Mouse (Mus musculus) 416B (cell line): ENCODE data around the gene Prrg2.

Source experiments
- DNase-seq: peaks from one replicate; pipeline ENCODE4 v3.0.0; 2011; ENCODE audit warnings: low read depth

The Prrg2 gene

GRCm38 (mm10) chr7:45035631-45036030 lies 26.8 kb downstream of the Prrg2 start:
- DNase-seq, result peak; percentile 42

DNA sequence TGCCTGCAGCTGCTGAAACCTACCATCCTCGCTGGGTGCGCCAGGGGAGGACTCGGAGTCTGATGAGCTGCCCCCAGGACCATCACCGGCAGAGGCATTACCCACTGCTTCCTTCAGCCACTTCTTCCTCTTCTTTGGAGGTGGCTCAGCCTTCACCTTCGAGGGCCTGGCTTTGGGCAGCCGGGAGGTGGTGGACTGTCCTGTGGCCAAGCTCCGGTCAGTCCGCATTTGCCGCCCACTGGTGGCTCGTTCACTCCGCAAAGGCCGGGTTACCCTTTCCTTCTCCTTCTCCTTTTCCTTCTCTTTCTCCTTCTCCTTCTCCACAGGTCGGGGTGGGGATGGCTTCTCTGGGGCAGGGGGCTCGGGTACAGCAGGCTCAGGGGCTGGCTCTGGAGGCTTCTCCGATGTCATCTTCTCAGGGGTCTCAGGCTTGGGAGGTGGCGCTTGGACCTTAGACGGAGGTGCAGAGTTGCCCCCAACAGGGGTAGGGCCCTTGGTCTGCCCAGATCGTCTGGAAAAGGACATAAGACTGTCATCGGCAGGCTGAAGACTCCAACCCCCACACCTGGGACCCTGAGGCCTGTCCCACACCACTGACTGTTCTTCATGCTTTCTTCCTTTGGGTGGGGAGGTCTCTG lies 28.6 kb downstream of the Prrg2 start:
- no peak for DNase-seq

DNA sequence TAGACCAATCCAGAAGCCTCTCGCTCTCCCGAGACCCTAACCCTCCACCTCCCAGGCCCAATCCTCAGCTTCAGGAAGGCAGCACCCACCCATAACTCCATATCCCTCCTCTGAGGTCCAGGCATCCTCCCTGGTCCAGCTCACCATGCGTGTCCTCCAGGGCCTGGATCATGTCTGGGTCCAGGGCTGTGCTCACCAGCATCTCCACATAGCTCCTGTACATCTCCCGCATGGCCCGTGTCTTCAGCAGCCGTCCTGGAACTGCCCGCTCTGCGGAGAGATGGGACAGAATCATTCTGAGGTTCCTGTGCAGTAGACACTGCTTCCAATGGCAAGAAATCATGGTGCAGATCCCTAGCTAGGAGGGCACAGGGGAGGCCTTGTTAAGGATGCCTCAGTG lies 31.6 kb downstream of the Prrg2 start:
- no peak for DNase-seq

GRCm38 (mm10) chr7:45029995-45030394 lies 32.5 kb downstream of the Prrg2 start:
- DNase-seq, result no peak

DNA sequence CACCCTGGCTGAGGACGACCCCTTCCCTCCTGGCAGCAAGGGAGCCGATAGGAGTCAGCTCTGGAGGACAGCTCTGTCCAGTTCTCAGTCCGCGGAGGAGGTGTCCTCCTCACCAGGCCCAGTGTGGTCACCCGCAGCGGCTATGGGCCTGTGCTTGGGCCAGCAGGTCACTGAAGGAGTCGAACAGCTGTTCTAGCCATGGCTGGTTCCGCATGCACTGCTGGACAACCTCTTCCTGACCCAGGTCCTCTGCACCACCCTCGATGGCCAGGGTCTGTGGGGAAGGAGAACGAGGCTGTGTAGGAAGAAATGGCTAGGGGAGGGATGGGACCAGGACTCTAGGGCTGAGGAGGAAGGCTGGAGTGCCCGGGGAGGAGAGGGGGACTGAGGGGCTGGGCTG lies 34.1 kb downstream of the Prrg2 start:
- DNase-seq, result no peak

DNA sequence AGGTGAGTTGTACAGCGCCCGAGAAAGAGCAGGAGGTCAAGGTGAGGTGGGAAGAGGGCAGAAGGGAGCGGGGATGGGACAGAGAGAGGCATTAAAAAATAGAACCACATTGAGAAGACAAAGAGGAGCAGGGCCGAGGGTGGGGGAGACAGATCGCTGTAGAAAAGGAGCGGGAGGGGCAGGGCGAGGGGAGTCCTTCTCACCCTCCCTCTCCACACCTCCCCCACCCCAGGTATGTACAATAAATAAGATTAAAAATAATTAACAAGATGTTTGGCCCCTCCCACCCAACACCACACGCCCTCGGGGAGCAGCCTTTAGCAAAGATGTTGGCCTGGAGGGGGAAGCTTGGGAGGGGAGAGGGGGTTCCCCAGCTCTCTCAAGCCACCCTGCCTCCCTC lies 34.7 kb downstream of the Prrg2 start:
- no peak for DNase-seq

- no peak for DNase-seq
Observed at GRCm38 (mm10) chr7:45026256-45026655, 36.2 kb downstream of the Prrg2 start.

DNA sequence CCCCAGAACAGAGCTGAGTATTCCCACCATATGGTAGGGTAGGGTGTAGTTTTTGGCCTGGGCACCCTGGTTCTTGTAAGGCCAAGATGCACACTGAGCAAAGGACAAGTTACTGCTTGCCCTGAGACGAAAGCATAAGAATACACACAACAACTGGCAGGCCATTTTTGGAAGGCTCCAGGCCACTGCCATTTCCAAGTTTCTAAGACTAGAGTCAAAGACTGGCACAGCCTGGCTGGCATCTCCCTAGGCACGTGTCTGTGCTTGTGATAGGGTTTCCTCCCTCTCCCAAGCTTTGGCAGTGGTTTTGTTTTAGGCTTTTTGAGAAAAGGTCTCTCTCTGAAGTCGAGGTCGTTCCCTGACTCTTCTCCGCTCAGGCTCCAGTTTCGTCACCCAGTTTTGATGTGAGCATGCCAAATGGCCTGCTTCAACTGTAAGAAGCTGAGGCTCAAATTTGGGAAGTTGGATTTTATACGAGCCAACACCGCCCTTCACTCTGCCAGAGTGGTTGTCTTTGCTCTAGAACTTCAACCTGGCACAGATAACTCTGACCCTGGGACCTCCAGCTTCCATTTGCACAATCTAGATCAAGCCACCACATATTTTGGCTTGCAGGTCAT lies 36.8 kb downstream of the Prrg2 start:
- DNase-seq, result no peak

DNA sequence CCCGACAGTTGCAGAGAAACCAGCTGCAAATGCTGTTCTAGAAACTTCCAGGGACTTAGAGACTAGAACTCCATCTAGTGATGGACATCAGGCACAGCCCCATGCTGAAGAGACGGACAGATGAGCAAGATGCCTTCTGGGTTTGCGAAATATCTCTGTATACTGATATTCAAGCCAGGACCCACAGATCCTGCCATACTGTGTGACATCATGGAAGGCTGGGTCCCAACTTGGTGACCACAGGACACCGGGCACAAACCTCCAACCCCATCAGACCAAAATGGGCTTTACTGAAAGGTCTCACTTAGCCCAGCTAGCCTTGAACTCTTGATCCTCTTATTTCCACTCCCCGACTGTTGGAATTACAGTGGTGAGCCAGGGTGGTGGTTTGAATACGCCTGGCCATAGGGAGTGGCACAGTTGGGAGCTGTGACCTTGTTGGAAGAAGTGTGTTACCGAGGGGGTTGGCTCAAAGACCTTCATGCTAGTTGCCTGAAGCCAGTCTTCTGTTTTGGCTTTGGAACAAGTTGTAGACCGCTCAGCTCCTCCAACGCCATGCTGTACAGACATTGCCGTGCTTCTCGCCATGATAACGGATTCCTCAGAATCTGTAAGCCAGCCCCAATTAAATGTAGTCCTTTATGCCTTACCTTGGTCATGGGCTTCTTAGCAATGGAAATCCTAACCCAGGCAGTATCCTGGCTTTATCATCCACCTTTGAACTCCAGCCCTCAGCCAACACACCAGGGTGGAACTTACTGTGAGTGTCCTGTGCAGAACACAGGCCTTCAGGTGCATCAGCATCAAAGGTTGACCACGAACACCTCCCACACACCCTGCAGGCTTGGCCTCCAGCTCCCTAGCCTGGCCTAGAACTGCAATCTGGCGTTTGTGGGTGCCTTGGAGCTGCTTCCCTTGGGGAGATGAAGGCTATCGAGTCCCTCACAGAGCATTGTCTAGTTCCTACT lies 37.9 kb downstream of the Prrg2 start:
- peak; percentile 61 for DNase-seq

DNA sequence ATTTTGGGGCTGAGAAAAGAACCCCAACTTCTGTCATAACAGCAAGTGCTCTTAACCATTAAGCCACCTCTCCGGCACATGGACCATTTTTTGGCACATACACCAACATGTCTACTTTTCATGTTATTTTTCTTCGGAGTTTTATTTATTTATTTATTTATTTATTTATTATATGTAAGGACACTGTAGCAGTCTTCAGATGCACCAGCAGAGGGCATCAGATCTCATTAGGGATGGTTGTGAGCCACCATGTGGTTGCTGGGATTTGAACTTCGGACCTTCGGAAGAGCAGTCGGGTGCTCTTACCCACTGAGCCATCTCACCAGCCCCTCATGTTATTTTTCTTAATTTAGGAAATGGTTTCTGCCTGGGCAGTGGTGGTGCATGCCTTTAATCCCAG lies 38.8 kb downstream of the Prrg2 start:
- DNase-seq, result peak; percentile 41

- DNase-seq, result no peak
Observed at GRCm38 (mm10) chr7:45020225-45020624, 42.3 kb downstream of the Prrg2 start.

- DNase-seq, result no peak
Observed at GRCm38 (mm10) chr7:45019031-45019571, 43.4 kb downstream of the Prrg2 start.

GRCm38 (mm10) chr7:45017242-45018061 lies 45.0 kb downstream of the Prrg2 start, which contains the start of gene Rras:
Gene Rras (plus strand): TSS chr7:45017961.
- DNase-seq, result peak; percentile 100

GRCm38 (mm10) chr7:45016761-45017160 lies 45.7 kb downstream of the Prrg2 start:
- no peak for DNase-seq

DNA sequence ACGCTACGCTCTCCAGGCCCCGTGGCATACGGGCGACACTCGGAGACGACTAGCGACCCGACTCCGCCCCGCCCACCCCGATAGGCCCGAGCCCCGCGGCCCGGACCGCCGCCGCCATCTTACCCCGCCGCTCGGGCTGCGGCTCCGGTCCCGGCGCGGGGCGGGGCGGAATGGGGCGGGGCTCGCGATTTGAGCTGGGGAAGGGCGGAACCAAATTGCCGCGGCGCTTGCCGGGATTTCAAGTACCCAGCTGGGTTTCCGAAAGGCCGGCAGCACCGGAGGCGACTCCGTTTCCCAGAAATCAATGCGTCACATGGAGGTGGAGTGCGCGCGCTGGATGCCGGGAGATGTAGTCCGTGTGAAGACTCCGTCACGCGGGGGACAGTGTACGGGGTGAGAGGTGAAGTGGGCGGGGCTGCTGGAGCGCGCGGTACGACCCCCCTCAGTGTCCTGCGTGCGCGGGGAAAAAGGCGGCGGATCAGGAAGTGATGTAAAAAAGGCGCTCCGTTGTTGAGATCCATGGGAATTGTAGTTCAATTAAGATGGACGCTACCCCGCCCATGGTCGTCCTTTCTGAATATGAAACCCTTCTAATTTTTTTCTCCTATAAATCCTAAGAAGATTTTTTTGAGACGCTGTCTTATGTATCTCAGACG lies 46.4 kb downstream of the Prrg2 start, which contains the start of gene Scaf1:
Scaf1 (minus strand) TSS at position 407 of the 656 bp plus-strand sequence.
- peak; percentile 100 for DNase-seq

DNA sequence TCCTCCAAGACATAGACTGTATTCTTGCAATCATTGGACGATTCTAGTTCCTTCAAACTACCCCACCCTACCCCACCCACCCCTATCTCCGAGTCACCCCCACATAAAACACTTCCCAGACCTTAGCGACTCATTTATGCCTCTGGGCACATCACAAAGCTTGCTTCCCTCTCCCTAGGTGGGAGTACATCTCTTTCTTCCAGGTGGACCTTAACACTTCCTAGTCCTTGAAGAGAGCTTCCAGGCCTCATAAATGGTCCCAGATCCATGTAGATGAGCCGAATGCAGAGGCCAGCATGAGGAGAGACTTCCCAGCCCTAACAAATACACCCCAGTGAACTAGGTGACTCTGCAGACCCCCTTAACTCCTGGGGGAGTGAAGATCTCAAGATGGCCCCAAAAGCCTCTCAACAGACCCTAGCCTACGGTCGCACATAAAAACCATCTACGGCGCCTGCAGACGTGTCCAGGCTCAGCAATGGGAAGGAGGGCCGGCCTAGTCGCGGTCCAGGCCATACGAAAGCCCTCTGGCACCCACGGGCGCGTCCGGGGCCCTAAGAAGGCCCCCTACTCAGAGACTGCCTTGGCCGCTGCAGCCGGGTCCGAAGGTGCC lies 47.0 kb downstream of the Prrg2 start:
- DNase-seq, result peak; percentile 45

DNA sequence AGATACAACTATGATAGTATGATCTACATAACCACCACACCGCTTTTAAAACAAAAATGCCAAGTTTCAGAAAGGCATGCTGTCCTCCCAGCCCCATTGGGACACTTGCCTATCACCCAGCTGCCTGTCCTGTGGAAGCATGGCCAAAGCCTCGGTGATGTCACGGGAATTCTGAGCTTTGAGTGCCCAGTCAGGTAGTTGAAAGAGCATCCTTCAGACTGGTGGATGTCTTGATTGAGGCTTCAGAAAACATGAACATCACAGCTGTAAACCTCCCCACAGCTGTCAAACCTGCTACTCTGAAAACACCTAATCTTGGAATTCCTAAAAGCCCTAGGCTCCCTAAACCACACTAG lies 48.4 kb downstream of the Prrg2 start:
- no peak for DNase-seq

- DNase-seq, result no peak
Observed at GRCm38 (mm10) chr7:45013366-45014095, 48.9 kb downstream of the Prrg2 start.

DNA sequence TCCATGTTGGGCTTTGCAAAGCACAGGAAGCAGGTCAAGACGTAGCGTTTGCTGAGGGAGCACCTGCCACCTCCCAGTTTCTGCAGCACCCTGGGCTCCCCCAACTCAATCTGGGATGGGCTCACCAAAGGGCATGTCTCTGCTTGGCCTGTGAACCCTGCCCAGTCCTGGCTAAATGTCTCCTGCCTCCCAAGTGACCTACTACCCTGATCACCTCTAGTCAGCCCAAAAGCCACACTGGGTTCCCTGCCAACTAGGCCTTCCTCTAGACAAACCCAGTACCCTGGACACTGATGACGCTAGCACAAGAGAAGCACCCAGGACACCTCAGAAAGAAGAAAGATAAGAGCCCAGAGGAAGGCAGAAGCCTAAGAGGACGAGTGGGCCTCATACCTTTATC lies 49.7 kb downstream of the Prrg2 start:
- no peak for DNase-seq

DNA sequence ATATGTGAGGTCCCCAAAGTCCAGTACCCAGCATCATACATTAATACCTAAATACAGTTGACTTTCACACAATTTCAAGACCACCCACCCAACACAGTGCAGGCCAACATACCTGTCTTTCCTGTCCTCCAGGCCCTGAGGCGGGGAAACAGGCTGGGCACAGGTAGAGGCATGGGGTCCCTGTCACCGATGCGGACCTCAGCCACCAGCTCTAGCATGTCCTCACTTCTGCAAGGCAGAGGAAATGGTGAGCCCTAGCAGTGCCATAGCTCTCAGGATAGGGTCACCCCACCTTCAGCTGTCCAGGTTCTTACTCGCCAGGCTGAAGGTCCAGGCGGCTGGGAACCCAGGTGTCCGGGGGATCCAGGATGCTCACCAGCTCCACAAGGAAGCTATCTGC lies 50.5 kb downstream of the Prrg2 start:
- no peak for DNase-seq
